20 mouse cellular contexts compared by ENCODE assay signal in genomic region chr6:70765076-70765475, GRCm38 (mm10).
"Had no signal": no experiment of that assay in that cellular context is flagged by ENCODE, and none has a peak within 500 bp of the region (broad histone marks: within the 10 kb centered on the region; RNA-seq: fewer than 3 reads in every experiment).

No protein-coding gene starts in this region.

- H3K27ac ChIP-seq: hindbrain, embryonic 15.5 days; limb, embryonic 10.5 days; limb, embryonic 13.5 days; liver, embryonic 12.5 days; liver, embryonic 15.5 days; lung, embryonic 15.5 days; midbrain, embryonic 12.5 days; midbrain, embryonic 15.5 days; neural tube, embryonic 12.5 days; neural tube, embryonic 15.5 days had no signal

- H3K27me3 ChIP-seq: hindbrain, embryonic 15.5 days; limb, embryonic 13.5 days; liver, embryonic 12.5 days; liver, embryonic 15.5 days; lung, embryonic 15.5 days; megakaryocyte, embryonic 14.5 days; midbrain, embryonic 12.5 days; midbrain, embryonic 15.5 days; neural tube, embryonic 12.5 days; neural tube, embryonic 15.5 days had no signal

- DNase-seq: kidney, adult 2 months; kidney, postnatal 14 days; kidney, postnatal 4 days; liver; lung, adult 18-20 months; lung, postnatal 10 days; lung, postnatal 36 days; retina, postnatal 1 day; right cerebral cortex, postnatal 25 days had no signal

- H3K4me3 ChIP-seq: hindbrain, embryonic 15.5 days; limb, embryonic 10.5 days; limb, embryonic 13.5 days; liver, embryonic 12.5 days; liver, embryonic 15.5 days; lung, embryonic 15.5 days; megakaryocyte, embryonic 14.5 days; midbrain, embryonic 12.5 days; midbrain, embryonic 15.5 days; neural tube, embryonic 12.5 days; neural tube, embryonic 15.5 days had no signal

- H3K4me1 ChIP-seq: hindbrain, embryonic 15.5 days; limb, embryonic 10.5 days; limb, embryonic 13.5 days; liver, embryonic 12.5 days; liver, embryonic 15.5 days; lung, embryonic 15.5 days; midbrain, embryonic 12.5 days; midbrain, embryonic 15.5 days; neural tube, embryonic 12.5 days; neural tube, embryonic 15.5 days had no signal
